Mouse (Mus musculus) frontal cortex, postnatal 14 days (tissue): ENCODE data around the gene Etv6.
A peak's percentile ranks its signal among the peaks of the same experiment; 100 is the strongest.
"Not testable (repeated sequence)": the region's sequence is repeated elsewhere in the genome, so short reads cannot be mapped to it uniquely, and the experiment has no call there.

Experiments
- DNase-seq, 2 experiments: peaks; one replicate each; pipeline ENCODE4 v3.0.0; 2022; ENCODE audit warnings: low spot score in 2 of 2

Gene Etv6

DNA sequence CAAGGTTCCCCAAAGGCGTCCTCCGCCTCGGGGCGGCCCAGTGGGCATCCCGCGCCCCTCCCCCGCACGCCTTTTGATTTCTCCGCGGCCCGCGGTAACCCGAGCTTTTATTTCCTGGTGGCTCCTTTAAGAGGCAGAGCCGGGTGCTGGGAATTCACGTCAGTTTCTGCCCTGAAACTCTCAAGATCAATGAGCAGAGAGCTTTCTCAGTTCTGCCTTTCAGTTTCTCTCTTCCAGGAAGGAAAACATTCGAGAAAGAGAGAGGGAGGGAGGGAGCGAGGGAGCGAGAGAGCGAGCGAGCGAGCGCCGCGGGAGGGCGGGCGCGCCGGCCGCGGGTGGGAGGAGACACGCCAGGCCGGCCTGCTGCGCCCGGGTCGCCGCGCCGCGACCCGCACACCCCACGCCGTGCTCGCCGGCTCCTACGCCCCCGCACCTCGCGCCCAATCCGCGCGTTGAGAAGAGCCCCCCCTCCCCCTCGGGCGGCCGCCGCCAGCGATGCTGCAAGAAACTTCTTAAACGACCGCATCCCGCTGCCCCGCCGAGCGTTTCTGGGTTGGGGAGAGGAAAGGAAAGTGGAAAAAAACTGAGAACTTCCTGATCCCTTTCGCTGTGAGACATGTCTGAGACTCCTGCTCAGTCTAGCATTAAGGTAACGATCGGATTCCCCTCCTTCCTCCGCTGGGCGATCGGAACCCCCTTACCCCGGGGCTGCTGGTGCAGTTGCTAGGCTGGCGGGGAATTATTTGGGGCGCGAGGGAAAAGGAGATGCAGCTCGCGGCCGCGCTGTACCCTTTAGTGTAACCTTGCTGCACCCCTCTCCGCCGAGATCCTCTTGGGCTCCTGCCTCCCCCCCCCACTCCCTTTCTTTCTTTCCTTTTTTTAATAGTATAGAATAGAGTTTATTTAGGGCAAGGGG is at the start of gene Etv6:
Gene Etv6, plus strand, starts transcription at position 211 of the 916 bp plus-strand sequence.
- peak; percentile 71 to 74 for DNase-seq

DNA sequence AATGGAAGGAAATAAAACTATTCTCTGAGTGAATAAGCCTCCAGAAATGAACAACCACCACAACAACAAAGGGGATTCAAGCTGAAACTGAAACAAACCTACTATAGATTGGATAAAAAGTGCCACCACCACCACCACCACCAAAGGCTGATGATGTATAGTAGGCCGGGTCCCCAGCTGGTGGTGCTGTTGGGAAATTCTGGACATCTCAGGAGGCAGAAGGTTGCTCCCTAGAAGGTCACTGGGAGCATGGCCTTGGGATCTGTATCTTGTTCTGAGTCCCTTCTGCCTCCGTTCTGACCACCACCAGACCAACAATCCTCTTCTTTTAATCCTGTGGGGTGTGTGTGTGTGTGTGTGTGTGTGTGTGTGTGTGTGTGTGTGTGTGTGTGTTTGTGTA is 49.3 kb upstream of the Etv6 start:
- no peak for DNase-seq

DNA sequence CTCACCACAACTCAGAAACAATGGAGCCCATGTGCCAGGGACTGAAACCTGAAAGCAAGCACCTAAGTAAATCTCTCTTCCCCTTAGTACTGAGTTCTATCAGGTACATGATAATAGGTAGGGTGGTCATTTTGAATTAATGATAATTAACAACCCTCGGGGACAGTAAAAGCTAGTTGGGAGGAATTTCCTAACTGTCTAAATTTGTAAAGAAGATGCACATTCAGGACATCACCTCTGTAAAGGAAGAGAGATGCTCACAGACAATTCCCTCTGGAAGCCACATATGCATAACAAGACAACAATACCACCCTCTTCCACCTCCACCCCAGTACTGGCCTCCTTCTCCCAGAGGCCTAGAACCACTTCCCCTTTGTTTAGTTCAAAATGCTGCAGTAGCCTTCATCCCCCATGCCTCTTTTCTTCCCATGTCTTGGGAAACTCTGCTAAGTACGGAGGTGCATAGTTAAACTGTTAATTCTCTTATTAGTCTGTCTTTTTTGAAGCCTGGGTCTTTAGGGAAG is 48.4 kb upstream of the Etv6 start:
- DNase-seq: no peak

DNA sequence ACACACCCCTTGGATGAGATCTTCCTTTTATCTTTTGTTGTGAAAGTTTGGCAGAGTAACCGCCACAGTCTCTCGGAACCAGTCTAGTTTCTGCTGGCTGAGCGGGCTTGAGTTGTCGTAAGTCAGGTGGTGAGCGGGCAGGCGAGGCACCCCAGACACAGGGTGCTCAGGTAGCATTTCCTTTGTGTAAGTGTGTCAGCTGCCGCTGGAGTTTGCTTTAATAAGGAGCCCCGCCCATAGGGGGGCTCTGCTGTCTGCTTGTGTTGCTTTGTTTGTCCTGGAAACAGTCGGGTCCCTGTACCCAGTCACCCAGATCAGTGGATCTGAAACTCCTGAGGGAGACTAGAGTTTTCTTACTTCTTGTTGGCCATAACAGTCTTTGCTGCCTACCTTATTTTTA is 47.5 kb upstream of the Etv6 start:
- DNase-seq: no peak

DNA sequence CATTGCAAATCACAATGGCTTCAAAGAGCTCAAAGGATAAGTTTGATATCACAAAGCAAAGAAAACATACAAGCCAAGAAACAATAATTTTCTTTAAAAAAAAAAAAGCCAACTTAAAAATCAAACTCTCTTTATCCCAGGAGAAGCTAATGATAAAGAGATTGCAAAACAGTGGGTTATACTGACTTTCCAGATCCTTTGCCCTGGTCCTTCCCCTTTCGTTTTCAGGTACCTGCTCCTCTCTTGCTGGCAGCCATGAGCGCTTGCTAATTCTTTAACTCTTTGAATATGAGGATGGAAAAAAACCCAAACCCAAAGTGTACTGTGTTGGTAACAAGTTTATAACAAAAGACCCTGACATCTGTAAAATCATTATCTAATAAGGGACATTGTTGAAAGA is 38.0 kb upstream of the Etv6 start:
- no peak for DNase-seq

DNA sequence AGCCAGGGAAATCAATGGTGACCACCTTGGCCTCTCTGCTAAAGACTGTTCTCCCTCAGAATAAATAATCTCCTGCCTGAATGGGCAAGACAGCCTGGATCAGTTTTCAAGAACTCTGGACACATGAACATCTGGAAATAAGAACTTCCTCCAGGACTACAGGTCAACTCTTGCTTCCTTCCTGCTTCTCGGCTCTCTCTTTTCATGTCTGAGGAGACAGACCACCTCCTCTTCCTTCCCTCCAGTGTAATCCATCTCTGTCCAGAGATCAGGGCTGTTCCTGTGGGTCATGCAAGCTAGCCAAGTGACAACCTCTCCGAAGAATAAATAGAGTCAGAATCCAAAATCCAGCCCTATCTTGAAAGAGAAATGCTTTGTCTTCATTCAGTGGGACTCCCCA is 37.6 kb upstream of the Etv6 start:
- no peak for DNase-seq

DNA sequence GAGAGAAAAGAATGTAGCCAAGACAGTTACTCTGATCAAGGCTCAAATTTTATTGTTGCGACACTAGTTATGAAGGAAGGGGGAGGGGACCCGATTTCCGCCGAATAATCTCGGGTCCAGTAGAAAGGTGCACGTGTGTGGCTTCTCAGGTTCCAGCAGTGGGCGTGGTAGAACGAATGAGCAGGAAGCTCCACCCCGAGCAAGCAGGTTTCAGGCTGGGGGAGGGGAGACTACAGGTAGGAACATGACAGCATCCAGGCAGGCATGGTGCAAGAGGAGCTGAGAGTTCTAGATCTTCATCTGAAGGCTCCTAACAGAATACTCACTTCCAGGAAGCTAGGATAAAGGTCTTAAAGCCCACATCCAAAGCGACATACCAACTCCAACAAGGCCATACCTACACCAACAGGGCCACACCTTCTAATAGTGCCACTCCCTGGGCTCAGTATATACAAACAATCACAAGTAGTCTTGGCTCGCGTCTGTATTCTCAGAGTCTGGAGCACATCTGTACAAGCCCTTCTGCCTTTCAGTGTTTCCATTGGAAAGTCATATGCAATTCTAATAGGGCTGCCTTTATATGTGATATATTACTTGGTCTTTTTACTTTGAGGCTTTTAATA is 20.9 kb upstream of the Etv6 start:
- DNase-seq: not testable (repeated sequence)

DNA sequence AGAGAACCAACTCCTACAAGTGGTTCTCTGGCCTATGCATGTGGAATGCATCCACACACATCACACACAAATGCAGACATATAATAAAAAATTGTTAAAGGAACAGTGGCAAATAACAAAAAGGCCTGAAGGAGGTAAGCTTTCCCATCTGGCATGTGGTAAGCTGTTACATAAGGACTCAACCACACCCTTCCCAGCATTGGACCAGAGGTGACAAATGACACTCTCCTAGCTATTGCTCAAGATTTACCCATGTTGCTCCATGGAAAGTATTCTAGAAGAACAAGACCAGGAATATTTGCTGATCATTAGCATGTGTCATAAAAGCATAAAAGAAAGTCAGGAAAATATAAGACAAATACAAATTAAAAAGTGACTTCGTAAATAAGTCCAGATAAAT is 16.7 kb upstream of the Etv6 start:
- no peak for DNase-seq

DNA sequence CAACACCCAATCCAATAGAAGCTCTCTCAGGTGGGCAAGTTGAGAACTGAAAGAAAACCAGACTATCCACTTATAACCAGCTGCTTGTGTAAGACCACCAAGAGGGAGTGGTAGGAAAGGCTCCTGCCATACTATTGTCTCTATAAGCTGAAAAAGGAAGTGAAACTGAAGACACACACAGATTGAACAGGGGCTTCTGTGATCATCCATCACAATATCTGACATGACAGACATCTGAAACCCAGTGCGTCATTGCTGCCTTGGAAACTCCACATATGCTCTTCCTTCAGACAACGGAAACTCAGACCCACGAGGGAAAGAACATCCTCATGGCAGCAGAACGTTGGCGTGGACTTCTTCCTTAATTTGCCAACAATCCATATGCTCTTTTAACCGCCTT is 14.7 kb upstream of the Etv6 start:
- DNase-seq: no peak

DNA sequence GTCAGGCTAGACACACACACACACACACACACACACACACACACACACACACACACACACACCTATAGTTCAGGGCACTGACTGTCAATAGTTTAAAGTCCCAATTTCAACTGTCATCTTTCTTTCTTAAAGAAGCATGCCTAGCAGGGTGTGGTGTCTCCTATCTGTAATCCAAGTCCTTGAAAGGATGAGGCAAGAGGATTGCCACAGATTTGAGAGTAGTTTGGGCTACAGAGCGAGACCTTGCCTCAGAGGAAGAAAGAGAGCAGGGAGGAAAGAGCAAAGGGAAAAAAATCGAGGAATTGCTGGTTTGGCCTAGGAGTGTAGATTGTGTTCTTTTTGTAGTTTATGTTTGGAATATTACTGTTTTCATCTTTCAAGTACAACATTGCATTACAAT is 9.2 kb upstream of the Etv6 start:
- DNase-seq: no peak

DNA sequence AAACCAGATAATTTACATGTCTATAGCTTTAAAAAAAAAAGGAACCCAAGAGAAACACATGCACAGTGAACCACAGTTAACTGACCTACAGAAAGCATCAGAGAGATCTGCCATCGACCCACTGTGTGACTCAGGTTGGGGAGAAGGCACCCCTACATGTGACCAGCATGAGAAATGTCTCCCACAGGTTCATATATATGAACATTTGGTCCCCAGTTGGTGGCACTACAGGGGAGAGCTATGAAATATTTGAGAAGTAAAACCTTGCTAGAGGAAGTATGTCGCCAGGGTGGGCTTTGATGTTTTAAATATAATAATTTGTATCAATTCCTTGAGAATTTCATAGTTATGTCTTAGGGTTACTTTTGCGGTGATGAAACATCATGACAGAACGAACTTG is 8.5 kb upstream of the Etv6 start:
- no peak for DNase-seq

DNA sequence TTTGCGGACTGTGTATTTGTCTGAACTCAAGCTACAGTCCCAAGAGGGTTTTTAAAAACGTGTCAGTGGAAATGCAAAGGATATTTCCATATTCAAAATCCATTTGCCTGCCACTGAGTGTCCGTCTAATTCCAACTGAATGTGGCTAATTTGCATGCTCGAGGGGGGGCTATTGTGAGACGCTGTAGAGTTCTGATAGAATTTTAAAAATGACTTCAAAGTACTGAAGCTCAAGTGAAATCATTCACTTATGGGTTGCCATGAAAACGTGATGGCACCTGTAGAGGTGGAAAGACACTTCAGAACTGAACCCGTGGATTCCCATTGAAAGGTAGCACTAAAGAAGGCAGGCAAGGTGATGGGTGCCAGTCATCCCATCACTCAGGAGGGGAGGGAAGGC is 3.0 kb upstream of the Etv6 start:
- DNase-seq: no peak

DNA sequence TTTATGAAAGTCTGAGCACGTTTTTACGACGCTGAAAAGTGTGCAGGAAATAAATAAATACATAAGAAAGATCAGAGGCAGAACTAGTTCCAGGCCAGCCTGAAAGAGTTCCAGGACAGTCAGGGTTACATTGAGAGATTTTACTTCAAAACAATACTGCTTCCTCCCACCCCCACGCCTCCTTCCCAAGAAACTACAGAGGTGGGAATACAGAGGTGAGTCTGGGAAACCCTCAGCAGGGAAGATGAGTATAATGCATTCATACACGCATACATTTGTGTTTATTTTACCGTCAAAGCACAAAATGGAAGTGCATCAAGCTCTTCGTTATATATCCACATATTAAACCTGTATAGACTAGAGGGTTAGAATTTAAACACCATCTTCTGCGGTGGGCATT is 1.1 kb upstream of the Etv6 start:
- DNase-seq: no peak

DNA sequence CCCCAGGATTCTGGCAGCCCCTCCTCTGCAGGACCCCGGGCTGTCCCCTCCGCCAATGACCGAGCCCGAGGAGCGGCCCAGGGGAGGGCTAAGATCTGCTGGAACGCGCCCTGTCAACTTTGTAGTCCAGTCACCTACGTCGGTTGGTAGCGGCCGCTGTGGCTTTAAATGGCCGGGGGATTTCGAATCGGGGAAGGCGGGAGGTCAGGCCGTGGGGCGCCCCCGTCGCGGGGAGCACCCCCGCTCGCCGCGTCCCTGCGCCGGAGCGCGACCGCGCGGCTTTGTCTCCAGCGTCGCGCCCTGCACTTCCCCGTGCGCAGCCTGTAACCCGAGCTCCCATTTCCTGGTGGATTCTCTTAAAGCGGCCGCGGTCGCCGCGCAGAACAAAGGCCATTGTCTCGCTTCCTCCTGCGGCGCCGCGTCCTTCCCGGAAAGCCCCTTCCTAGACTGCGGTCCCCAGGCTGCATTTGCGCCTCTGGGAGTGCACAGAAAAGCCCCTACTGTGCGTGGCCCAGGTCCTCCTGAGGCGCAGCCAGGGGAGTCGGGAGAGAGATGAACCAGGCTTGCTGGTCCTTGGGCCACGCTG is 503 bp upstream of the Etv6 start:
- peak; percentile 73 to 78 for DNase-seq

DNA sequence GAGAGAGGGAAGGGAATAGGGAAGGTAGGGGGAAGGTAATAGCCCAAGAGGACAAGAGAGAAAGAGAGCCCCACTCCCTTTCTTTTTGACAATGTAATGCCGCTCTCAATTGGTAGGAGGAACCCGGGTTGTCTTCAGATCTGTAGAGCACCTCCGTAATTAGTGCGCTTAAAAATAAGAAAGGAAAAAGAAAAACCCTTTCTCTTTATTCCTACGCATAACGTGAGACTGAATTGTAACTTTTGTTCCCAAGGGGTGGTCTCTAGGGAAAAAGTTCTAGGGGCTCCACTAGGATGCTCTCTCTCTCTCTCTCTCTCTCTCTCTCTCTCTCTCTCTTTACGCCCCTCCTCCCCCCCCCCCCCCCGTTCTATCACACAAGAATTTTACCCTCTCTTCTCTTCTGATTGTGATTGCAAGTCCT is 1.0 kb downstream of the Etv6 start:
- no peak for DNase-seq

DNA sequence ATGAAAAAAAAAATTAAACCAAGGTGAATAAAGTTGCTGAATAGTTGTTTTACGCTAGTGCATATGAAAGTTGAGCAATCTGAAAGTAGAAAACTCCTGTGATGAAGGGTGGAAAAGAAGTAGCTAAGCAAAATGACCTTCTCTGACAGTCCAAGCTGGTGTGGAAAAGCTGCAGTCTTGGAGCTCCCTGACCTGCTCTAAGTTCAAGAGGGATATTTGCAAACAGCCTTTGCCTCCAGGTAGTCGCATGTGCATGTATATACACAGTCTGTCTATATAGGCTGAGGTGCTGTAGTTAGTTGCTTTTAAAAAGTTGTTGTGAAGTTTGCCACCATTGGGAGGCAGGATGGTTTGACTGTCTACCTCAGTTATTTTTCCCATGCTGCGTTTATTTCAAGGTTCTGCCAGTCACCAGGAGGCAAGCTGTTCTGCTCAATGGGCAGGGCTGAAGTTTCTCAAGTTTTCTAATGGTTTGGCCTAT is 1.5 kb downstream of the Etv6 start:
- DNase-seq: no peak

DNA sequence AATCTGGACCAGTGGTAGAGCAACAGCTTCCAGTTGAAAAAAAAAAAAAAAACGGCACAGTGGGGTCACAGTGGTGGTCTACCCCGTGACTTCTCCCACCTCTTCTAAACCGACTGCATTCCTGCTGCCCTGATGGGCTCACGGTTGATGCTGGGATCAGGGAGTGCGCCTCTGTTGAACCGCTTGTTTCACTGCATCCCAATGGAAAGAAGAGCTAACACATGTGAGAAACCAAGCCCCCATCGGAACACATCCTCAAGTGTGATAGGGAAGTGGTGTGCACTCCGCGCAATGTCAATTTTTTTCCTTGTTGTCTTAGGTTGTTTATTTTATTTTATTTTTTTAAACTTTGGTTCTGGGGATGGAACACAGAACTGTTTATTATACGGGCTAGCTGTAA is 2.5 kb downstream of the Etv6 start:
- DNase-seq: no peak

DNA sequence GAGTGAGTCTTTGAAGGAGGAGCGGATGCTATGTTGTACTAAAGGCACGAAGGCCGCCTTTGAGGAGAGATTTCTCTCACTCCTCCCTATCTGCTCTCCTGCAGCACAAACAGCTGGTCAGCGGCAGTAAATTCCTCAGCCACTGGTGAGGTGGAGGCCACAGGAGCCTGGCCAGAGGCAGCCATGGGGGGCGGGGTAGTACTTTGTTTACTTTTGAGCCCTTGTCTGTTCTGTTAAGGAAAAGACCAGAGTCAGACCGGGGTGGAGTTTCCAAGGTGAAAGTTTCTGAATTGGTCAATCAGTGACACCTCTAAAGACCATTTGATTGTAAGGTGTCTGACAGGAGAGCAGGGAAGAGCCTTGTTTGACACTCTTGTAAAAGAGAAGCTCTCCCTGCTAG is 3.4 kb downstream of the Etv6 start:
- no peak for DNase-seq

DNA sequence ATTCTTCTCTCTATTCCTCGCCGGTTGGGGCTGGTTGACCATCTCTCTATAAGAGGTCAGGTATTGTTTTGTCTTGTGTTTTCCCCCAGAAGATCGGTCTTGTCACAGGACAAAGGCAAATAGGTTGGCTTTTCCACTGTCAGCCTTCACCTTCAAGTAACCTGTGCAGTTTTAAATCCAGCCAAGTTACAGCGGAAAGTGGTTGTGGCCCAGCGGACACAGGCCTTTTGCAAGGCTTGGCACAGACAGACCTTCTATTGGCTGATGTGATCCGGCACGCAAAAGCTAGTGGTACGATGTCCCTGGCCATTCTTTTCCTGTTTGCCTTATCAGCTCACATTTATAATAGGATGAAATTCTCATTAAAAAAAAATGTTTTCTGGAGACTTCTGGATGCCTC is 3.9 kb downstream of the Etv6 start:
- DNase-seq: no peak

DNA sequence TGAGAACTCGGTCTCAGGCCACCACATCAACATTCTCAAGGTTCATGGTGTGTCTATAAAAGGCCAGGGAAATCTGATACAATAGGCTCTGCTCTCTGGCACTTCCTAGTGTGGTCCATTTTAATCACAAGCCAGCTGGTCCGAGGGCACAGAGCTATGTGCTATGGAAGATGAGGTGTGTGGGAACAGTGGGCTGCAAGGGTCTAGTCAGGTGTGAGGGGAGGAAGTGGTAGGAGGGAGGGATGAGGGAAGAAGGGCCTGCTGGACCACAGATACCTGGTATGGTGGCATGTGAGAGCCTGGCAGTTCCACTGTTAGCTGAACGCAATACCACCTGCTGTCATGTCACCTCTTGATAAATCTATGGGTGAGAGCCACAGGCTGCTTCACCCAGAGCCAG is 4.8 kb downstream of the Etv6 start:
- DNase-seq: no peak

DNA sequence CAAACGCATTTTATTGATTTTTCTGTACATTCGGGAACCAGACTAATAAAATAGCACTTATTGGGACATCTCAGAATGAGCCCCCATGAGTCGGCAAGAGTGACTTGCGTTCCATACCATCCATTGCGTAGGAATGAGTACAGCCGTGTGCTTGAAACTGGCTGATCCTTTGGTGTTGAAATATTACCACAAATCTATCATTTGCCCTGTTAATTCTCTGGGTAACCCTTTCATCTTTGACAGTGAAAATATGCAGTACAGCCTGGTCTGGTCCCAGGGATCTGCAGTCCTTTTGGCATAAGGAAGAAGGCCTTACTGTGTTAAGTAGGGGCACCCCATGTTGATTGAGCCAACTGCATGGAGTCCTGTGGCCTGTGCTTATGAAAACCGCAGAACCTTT is 5.8 kb downstream of the Etv6 start:
- DNase-seq: no peak

DNA sequence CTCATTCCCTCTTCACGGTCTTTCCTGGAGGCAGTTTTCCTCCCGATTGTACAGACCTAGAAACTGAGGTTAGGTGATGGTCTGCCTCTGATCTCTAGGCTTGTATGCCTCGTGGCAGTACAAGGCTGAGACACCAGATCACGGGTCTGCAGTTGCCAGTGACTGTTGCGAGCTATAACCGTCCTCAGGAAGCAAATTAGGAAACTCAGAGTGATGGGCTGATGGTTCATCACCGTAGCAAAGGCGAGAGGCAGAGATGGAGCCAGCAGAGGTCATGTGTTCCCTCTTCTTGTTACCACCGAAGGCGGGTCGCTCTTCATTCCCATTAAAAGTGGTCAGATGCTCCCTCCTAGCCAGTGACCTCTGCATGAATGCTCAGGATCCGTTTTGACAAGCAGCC is 6.4 kb downstream of the Etv6 start:
- DNase-seq: no peak

DNA sequence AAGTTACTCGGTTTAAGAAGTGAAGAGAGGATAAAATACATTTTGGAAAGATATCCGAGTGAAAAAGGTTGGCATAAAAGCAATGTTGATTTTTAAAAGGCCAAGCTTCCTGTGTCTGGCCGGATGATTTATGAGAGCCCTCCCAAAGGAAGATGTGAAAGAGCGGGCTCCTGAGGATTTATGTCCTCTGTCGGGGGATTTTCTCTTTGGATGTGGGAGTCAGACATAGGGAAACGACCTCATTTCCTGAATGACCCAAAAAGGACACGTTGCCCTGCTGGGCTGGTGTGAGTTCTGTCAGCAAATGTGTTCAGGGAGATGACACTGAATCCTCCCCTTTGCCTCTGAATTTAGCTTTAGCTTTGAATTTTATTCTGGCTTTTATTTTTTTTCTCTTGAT is 8.0 kb downstream of the Etv6 start:
- DNase-seq: no peak
